Mouse (Mus musculus) MEL (cell line): ENCODE data around the gene Kcnd2. TPM values are rescaled to one million over a fixed set of nuclear protein-coding genes. Genes with fewer than 3 reads are reported as not detected.

Experiments used
- DNase-seq: peaks from one replicate; pipeline ENCODE4 v3.0.0; 2011; ENCODE audit warnings: low read depth, low spot score
- H3K27ac ChIP-seq: 2 replicates; pipeline ENCODE4 v1.5.1; 2012; ENCODE audit warnings: low read depth, mild to moderate bottlenecking, control low read depth, low read length, moderate library complexity; ENCODE audit not compliant: control insufficient read depth
- H3K27me3 ChIP-seq, 2 experiments: fragments of 150-350 bp in 1 of 2; sonication (generic) in 1 of 2; 2 replicates each; pipeline ENCODE4 v1.6.1; 2012; ENCODE audit warnings: low read length in 2 of 2, mild to moderate bottlenecking in 2 of 2, improper control_type of control experiment in 1 of 2, moderate library complexity in 1 of 2; ENCODE audit not compliant: insufficient read depth in 2 of 2, control insufficient read depth in 1 of 2
- H3K36me3 ChIP-seq, 2 experiments: 2 replicates each; pipeline ENCODE4 v1.6.1; 2012 to 2014; ENCODE audit warnings: low read length in 2 of 2, improper control_type of control experiment in 1 of 2, inconsistent platforms in 1 of 2, mild to moderate bottlenecking in 1 of 2; ENCODE audit not compliant: insufficient read depth in 2 of 2, control insufficient read depth in 1 of 2
- H3K4me1 ChIP-seq, 2 experiments: fragments of 150-350 bp in 1 of 2; sonication (generic) in 1 of 2; 2 replicates each; pipeline ENCODE4 v1.6.1; 2012; ENCODE audit warnings: low read length in 2 of 2, improper control_type of control experiment in 1 of 2, mild to moderate bottlenecking in 1 of 2; ENCODE audit not compliant: insufficient read depth in 2 of 2, control insufficient read depth in 1 of 2
- H3K4me3 ChIP-seq, 2 experiments: fragments of 150-350 bp in 1 of 2; sonication (generic) in 1 of 2; 2 replicates each; pipeline ENCODE4 v1.5.1; 2012; ENCODE audit warnings: low read depth in 2 of 2, low read length in 2 of 2, mild to moderate bottlenecking in 2 of 2, moderate library complexity in 2 of 2, control low read depth in 1 of 2, improper control_type of control experiment in 1 of 2; ENCODE audit not compliant: control insufficient read depth in 1 of 2, insufficient read depth in 1 of 2
- H3K79me2 ChIP-seq: 2 replicates; pipeline ENCODE4 v1.6.1; 2012; ENCODE audit warnings: mild to moderate bottlenecking, low read length, moderate library complexity; ENCODE audit not compliant: control insufficient read depth, poor library complexity, insufficient read depth
- H3K9ac ChIP-seq: 2 replicates; pipeline ENCODE4 v1.6.1; 2012; ENCODE audit warnings: low read depth, mild to moderate bottlenecking, control low read depth, low read length, moderate library complexity; ENCODE audit not compliant: control insufficient read depth, poor library complexity, severe bottlenecking
- H3K9me3 ChIP-seq: fragments of 150-350 bp; sonication (generic); replicated peaks from 2 replicates; pipeline ENCODE4 v1.6.1; 2012; ENCODE audit warnings: mild to moderate bottlenecking, low read length, improper control_type of control experiment, moderate library complexity; ENCODE audit not compliant: insufficient read depth
- CHD2 ChIP-seq: IDR thresholded peaks from 2 replicates; pipeline ENCODE4 v1.6.1; 2011; ENCODE audit warnings: low read length, improper control_type of control experiment
- CTCF ChIP-seq, 3 experiments: IDR thresholded peaks in 2 of 3; conservative IDR thresholded peaks in 1 of 3; 2 replicates each; pipeline ENCODE4 v1.5.1; 2011 to 2012; ENCODE audit warnings: low read length in 3 of 3, low read depth in 2 of 3, mild to moderate bottlenecking in 2 of 3, improper control_type of control experiment in 1 of 3, inconsistent platforms in 1 of 3, mixed read lengths in 1 of 3, moderate library complexity in 1 of 3; ENCODE audit not compliant: control insufficient read depth in 1 of 3, insufficient read depth in 1 of 3, poor library complexity in 1 of 3, severe bottlenecking in 1 of 3
- ELF1 ChIP-seq: IDR thresholded peaks from 2 replicates; pipeline ENCODE4 v1.6.1; 2014; ENCODE audit warnings: low read depth, mild to moderate bottlenecking, inconsistent platforms, low read length, improper control_type of control experiment, moderate library complexity
- EP300 ChIP-seq, 2 experiments: IDR thresholded peaks; 2 replicates each; pipeline ENCODE4 v1.6.1; 2011; ENCODE audit warnings: improper control_type of control experiment in 2 of 2, low read length in 2 of 2, low read depth in 1 of 2, mild to moderate bottlenecking in 1 of 2
- ETS1 ChIP-seq: IDR thresholded peaks from 2 replicates; pipeline ENCODE4 v1.6.1; 2012; ENCODE audit warnings: low read depth, mild to moderate bottlenecking, inconsistent platforms, low read length, improper control_type of control experiment, moderate library complexity
- GATA1 ChIP-seq: IDR thresholded peaks from 2 replicates; pipeline ENCODE4 v1.6.1; 2011; ENCODE audit warnings: low read depth, low read length, improper control_type of control experiment
- JUND ChIP-seq: IDR thresholded peaks from 2 replicates; pipeline ENCODE4 v1.6.1; 2011; ENCODE audit warnings: low read depth, mild to moderate bottlenecking, improper control_type of control experiment, low read length
- MAFK ChIP-seq: IDR thresholded peaks from 2 replicates; pipeline ENCODE4 v1.6.1; 2011; ENCODE audit warnings: low read depth, mild to moderate bottlenecking, low read length, improper control_type of control experiment, borderline replicate concordance
- MAZ ChIP-seq: IDR thresholded peaks from 2 replicates; pipeline ENCODE4 v1.6.1; 2012; ENCODE audit warnings: low read depth, mild to moderate bottlenecking, inconsistent platforms, low read length, improper control_type of control experiment
- MEF2A ChIP-seq: IDR thresholded peaks from 2 replicates; pipeline ENCODE4 v1.6.1; 2014; ENCODE audit warnings: low read depth, mild to moderate bottlenecking, inconsistent platforms, low read length, improper control_type of control experiment; ENCODE audit not compliant: poor library complexity, insufficient replicate concordance, severe bottlenecking; ENCODE audit errors: extremely low read depth
- MXI1 ChIP-seq: IDR thresholded peaks from 2 replicates; pipeline ENCODE4 v1.6.1; 2011; ENCODE audit warnings: mild to moderate bottlenecking, low read depth, low read length, improper control_type of control experiment
- MYB ChIP-seq: IDR thresholded peaks from 2 replicates; pipeline ENCODE4 v1.6.1; 2011; ENCODE audit warnings: mild to moderate bottlenecking, low read depth, low read length, improper control_type of control experiment
- NELFE ChIP-seq: IDR thresholded peaks from 2 replicates; pipeline ENCODE4 v1.6.1; 2011; ENCODE audit warnings: low read depth, low read length, improper control_type of control experiment
- POLR2AphosphoS2 ChIP-seq: IDR thresholded peaks from 2 replicates; pipeline ENCODE4 v1.6.1; 2011; ENCODE audit warnings: low read length, improper control_type of control experiment
- RAD21 ChIP-seq: IDR thresholded peaks from 2 replicates; pipeline ENCODE4 v1.6.1; 2011; ENCODE audit warnings: mild to moderate bottlenecking, low read depth, low read length, improper control_type of control experiment
- SMC3 ChIP-seq: IDR thresholded peaks from 2 replicates; pipeline ENCODE4 v1.6.1; 2011; ENCODE audit warnings: low read depth, low read length, improper control_type of control experiment
- TAL1 ChIP-seq: IDR thresholded peaks from 2 replicates; pipeline ENCODE4 v1.6.1; 2012; ENCODE audit warnings: mild to moderate bottlenecking, inconsistent platforms, low read length, moderate library complexity, mixed read lengths
- USF1 ChIP-seq: IDR thresholded peaks from 2 replicates; pipeline ENCODE4 v1.6.1; 2014; ENCODE audit warnings: low read depth, mild to moderate bottlenecking, inconsistent platforms, low read length, improper control_type of control experiment, moderate library complexity
- ZC3H11A ChIP-seq: IDR thresholded peaks from 2 replicates; pipeline ENCODE4 v1.6.1; 2012; ENCODE audit warnings: low read depth, mild to moderate bottlenecking, inconsistent platforms, low read length, improper control_type of control experiment
- ZNF384 ChIP-seq: IDR thresholded peaks from 2 replicates; pipeline ENCODE4 v1.6.1; 2012; ENCODE audit warnings: low read depth, mild to moderate bottlenecking, inconsistent platforms, low read length, improper control_type of control experiment
- polyA plus RNA-seq, 2 experiments: library from polyadenylated mRNA; stranded (reverse) in 1 of 2; unstranded in 1 of 2; fragments of >175 nt in 1 of 2; fragments of >200 nt in 1 of 2; gene quantifications; 2 replicates each; pipeline versions ENCODE4 v1.2.1 to v1.2.4; 2012; ENCODE audit warnings: low replicate concordance in 2 of 2, low read depth in 1 of 2; ENCODE audit not compliant: insufficient read length in 2 of 2, insufficient read depth in 1 of 2, missing spikeins in 1 of 2
- total RNA-seq: library from RNA; depleted of rRNA; stranded (reverse); fragments of 300-350 nt; gene quantifications from 2 replicates; pipeline ENCODE4 v1.2.3, GENCODE M21; 2012; rRNA removed

Gene Kcnd2
- not detected in 2 replicates for total RNA-seq
- polyA plus RNA-seq = not detected

GRCm38 (mm10) chr6:21215491-21216191, at the start of gene Kcnd2:
Gene Kcnd2, plus strand, starts transcription at chr6:21215503.
- H3K79me2 ChIP-seq = no peaks in the 10 kb centered on the region
- no peaks in the 10 kb centered on the region for H3K36me3 ChIP-seq
- H3K9ac ChIP-seq = no peak within 1 kb of the TSS
- no peaks in the 10 kb centered on the region for H3K9me3 ChIP-seq
- H3K27ac ChIP-seq = no peak within 1 kb of the TSS
- TF ChIP-seq CHD2 = no peak
- no peak for TF ChIP-seq MAZ
- no peak for TF ChIP-seq ZC3H11A
- no peak for DNase-seq
- H3K4me1 ChIP-seq = no peaks in the 10 kb centered on the region
- no peak within 1 kb of the TSS for H3K4me3 ChIP-seq
- no peaks in the 10 kb centered on the region for H3K27me3 ChIP-seq

DNA sequence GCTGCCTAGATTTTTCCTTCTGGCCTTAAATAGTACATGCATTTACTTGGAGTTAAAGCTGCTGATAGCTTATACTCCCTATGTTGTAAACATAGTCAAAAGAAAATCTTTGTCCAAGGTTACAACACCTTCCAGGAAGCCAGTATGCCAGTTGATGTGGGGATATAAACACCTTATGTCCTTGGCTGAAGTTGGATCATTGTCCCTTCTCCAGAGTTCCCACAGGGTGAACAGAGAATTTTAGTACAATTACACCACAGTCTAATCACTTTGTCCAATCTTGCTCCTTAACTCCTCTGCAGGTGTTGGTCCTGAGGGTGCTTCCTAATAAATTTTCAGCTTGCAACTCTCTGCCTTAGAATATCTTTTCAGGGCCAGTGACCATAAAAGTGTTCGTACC, 48.7 kb upstream of the Kcnd2 start:
- Histone ChIP-seq H3K27ac (no peak overlapping the region), H3K27me3 (no peaks in the 10 kb centered on the region), H3K4me1 (no peaks in the 10 kb centered on the region)
- TF ChIP-seq MYB (no peak), MXI1 (no peak), ETS1 (no peak), POLR2AphosphoS2 (no peak), CTCF (IDR thresholded peaks at IDR 0.05 in 2 of 3, conservative IDR thresholded peaks at IDR 0.05 in 1 of 3; ENCODE audit: control insufficient read depth in 1 of 3, insufficient read depth in 1 of 3, low read depth in 2 of 3, low read length in 3 of 3, poor library complexity in 1 of 3, severe bottlenecking in 1 of 3) (no peak), TAL1 (no peak)
- TF ChIP-seq, all 39 proteins: peak for 0
- Histone ChIP-seq H3K9ac (no peak overlapping the region), H3K4me3 (no peak overlapping the region), H3K36me3 (no peaks in the 10 kb centered on the region), H3K9me3 (no peaks in the 10 kb centered on the region), H3K79me2 (no peaks in the 10 kb centered on the region)
- DNase-seq = no peak

- no peak overlapping the region for H3K4me3 ChIP-seq
- H3K27ac ChIP-seq = no peak overlapping the region
- no peaks in the 10 kb centered on the region for H3K36me3 ChIP-seq
- H3K79me2 ChIP-seq = no peaks in the 10 kb centered on the region
- no peak for DNase-seq
- no peaks in the 10 kb centered on the region for H3K27me3 ChIP-seq
- H3K9ac ChIP-seq = no peak overlapping the region
- no peak for TF ChIP-seq MAZ
- no peak for TF ChIP-seq MYB
- TF ChIP-seq ZNF384 = no peak
- TF ChIP-seq CTCF (IDR thresholded peaks at IDR 0.05 in 2 of 3, conservative IDR thresholded peaks at IDR 0.05 in 1 of 3; ENCODE audit: control insufficient read depth in 1 of 3, insufficient read depth in 1 of 3, low read depth in 2 of 3, low read length in 3 of 3, poor library complexity in 1 of 3, severe bottlenecking in 1 of 3) = no peak
- TF ChIP-seq NELFE = no peak
- no peak for TF ChIP-seq MEF2A
- no peak for TF ChIP-seq EP300 (IDR thresholded peaks at IDR 0.05; ENCODE audit: low read depth in 1 of 2, low read length in 2 of 2)
- no peak for TF ChIP-seq RAD21
- no peak for TF ChIP-seq GATA1
- TF ChIP-seq USF1 = no peak
- TF ChIP-seq SMC3 = no peak
- TF ChIP-seq MAFK = no peak
- no peak for TF ChIP-seq JUND
- no peak for TF ChIP-seq MXI1
- no peak for TF ChIP-seq ELF1
- no peaks in the 10 kb centered on the region for H3K9me3 ChIP-seq
- H3K4me1 ChIP-seq = no peaks in the 10 kb centered on the region
These were observed 20.0 kb upstream of the Kcnd2 start for GRCm38 (mm10) chr6:21195341-21195740.
